Mouse (Mus musculus): ENCODE results near the gene Hsd11b2.

Gene Hsd11b2

DNA sequence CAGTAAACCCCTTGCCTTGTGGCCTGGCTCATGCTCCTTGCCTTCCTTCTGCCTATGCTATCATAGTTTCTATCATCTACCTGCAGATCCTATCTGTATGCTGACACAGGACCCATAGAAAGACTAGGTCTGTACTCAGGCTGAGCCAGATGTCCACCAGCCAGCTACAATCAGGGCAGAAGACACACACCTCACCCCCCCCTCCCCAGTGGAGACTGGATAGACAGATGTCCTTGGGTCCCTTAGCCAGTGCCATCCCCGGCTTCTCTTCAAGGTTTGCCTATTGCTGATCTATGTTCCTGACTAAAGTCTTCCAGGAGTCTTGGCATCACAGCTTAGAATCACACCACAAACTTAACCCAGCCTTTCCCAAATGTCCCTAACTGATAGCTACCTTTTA, 9.7 kb downstream of the Hsd11b2 start:
- no peak for DNase-seq

DNA sequence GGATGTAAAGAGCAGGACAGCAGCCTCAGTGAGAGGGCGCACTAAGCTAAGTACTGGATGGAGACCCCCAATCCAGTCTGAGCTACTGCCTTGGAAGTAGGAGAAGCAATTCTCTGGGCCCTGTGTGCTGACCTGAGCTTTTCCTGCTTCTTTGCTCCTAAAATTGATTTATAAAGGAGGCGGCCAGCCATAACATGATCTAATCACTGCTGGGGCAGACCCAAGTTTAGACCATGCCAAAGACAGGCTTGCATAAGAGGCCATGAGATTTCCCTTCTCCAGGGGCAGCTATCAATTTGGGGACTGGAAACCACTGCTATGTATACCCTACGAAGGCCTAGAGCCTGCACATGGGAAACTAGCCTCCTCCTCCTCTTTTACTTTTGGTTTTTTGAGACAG, 10.7 kb downstream of the Hsd11b2 start:
- DNase-seq, result no peak

- DNase-seq, result peak in 1 of 2 experiments; percentile 47
Measured at GRCm38 (mm10) chr8:105531774-105532173, 13.2 kb downstream of the Hsd11b2 start.

DNA sequence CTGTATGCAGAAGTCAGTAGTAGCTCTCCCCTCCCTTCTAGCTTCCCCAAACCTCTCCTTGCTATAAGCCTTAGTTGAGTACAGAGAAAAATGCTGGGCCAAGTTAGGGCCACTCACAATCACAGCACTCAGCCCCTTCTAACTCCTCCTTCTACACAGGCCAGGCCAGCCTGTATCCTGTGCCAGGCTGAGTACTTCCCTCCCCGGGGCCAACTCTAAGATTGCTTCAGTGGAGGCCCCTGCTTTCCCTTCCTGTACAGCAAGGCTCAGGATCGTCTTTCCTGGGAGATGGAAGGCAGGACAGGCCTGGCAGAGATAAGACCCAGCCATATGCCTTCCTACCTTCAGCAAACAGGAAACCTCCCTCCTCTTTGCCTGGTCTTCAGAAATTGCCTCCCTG, 14.9 kb downstream of the Hsd11b2 start:
- no peak for DNase-seq

DNA sequence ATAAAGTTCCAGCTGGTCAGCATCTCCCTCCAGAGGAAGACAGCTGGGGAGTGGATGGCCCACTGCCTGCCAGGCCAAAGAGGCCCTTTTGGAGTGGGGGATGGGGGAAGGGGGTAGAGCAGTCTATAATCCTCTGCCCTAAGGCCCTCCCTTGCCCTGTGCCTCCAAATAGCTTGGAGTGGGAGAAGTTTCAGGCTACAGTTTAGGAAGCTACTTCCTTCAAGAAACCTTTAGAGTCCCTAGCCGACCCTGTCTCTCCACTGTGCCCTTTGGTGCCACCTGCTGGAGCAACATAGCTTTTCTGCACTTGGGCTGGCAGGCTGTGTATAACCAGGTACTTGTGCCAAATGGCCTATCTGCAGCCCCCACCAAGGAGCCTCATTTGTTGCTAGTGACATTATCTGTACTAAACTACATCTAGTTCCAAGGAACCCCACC, 15.4 kb downstream of the Hsd11b2 start:
- peak; percentile 75 to 77 for DNase-seq

GRCm38 (mm10) chr8:105536546-105536945, 18.0 kb downstream of the Hsd11b2 start:
- no peak for DNase-seq

DNA sequence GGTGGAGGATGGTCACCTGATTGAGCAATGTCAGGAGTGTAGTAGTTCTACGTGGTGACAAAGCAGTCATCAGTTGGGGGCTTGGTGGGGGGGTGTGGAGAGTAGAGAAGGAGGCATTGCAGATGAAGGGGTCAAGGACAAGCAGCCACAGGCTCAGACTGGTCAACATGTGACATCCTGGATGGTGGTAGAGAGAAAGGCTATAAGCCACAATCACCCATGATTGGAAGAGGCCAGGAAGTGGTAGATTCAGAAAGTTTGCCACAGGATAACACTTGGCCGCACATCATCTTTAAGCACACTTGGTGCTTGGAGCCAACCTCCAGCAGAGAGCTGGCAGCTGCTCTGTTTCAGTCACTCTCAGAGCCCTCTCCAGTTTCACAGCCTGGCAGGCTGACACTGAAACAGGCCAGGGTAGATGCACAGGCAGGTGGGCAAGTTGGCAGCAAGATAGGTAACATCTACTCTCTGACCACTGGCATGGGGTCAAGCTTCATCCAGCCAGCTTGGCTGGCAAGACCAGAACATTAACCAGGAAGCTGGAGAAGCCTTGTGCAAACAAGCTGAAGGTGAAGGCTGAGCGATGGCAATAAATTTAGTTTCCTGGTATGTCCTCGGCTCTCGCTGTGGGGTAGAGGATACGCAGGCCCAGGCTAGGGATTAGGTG, 18.6 kb downstream of the Hsd11b2 start:
- peak; percentile 68 to 71 for DNase-seq

DNA sequence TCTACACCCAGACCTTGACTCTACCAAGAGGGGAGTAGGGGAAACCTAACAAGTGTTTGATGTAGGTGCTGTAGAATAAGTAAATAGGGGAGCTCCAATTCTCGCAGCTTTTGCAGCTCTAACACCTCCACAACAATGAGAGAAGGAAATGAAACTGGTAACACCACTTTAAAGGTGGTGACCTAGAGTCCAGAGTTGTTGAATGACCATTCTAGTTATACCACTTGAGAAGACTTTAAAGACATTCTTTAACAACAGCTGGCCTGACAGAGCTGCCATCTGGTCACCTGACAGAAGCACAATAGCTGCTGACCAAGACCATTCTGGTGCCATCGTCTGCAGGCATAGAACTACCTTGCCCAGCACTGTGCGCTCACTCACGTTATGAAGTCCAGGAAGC, 20.4 kb downstream of the Hsd11b2 start:
- no peak for DNase-seq

GRCm38 (mm10) chr8:105542032-105542656, 23.6 kb downstream of the Hsd11b2 start:
- no peak for DNase-seq

DNA sequence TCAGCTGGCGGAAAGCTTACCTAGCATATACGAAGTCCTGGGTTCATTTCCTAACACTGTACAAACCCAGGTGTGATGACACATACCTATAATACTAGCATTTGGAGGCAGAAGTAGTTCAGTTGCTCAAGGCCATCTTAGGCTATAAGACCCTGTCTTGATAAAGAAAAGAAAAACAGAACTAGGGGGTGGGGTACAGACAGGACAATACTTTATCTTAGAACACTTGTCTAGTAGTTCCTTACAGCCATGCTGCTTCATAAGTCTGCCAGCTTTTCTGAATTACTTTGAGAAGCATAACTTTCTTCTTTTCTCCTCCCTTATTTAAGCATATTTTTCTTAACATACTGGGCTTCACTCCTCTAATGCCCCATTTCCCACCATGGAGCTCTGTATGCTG, 24.3 kb downstream of the Hsd11b2 start:
- DNase-seq, result no peak

DNA sequence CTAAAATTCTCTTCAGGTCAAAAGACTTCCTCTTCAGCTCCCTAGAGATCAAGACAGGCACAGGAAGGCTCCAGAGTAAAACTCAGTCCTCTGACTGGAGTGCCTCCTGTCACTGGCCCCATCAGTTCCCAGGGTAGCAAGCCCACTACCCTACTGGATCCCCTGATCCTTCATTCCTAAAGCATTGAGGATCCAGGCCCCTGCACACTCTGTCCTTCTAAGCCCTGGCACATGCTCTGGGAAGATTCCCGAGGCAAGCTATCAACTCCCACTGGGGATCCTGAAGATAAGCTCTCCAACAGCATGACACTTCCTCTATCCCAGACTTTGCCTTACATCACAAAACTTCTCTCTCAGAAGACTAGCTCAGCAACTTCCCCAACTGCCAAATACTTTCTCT, 25.1 kb downstream of the Hsd11b2 start:
- DNase-seq, result no peak

DNA sequence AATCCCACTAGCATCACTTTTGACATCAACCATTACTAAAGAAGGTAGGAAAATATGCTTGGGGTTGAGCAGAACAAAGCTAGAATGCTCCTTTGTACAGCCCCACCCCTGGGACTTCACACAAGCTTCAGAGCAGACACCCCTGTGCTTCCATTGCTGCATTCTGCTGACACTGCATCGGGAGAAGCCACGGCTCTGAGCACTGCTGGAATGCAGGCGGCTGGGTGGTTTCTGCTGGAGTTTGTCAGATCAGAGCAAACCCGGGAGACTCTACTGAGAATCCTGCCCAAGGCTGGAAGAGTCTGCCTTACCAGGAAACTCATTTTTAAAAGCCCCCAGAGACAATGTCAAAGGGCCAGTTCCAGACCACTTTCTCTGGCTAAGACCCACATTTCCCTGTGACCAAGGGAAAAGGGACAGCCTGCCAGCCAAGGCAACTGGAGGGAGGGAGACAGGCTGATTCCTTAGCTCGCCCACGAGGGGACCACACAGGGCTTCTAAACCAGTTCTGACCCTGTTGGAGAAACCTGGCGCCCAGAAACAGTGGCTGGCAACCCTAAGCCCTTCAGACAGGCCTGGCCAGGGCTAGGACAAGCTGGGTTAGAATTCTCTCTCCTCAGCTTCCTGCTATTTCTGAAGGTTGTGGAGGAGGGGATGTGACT, 26.1 kb downstream of the Hsd11b2 start:
- DNase-seq, result no peak

DNA sequence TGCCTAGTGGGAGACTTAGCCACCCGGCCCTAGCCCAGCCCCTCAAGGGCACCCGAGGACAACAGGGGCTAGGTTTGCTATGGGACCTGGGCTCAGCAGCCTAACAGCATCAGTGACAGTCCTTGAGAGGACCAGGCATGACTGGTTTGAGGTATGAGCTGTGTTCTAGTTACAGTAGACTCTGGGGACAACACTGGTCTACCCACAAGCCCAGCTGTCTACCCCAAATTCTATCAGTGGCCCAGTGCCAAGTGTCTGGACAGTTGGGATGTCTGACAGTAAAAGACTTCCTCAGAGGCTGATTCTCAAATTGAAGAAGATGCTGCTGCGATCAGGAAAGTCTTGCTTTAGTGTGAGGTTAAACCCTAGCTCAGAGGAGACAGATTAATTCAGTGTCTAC, 26.7 kb downstream of the Hsd11b2 start:
- no peak for DNase-seq

GRCm38 (mm10) chr8:105546384-105547350, 28.1 kb downstream of the Hsd11b2 start:
- no peak for DNase-seq

GRCm38 (mm10) chr8:105549506-105549905, 31.0 kb downstream of the Hsd11b2 start:
- no peak for DNase-seq

- DNase-seq, result no peak
Measured at GRCm38 (mm10) chr8:105550083-105550482, 31.5 kb downstream of the Hsd11b2 start.

GRCm38 (mm10) chr8:105552032-105552431, 33.5 kb downstream of the Hsd11b2 start:
- DNase-seq, result no peak

- no peak for DNase-seq
Measured at GRCm38 (mm10) chr8:105552824-105553223, 34.3 kb downstream of the Hsd11b2 start.

GRCm38 (mm10) chr8:105554087-105554486, 35.5 kb downstream of the Hsd11b2 start:
- DNase-seq, result peak; percentile 64 to 73

- no peak for DNase-seq
Measured at GRCm38 (mm10) chr8:105555230-105555629, 36.7 kb downstream of the Hsd11b2 start.

- no peak for DNase-seq
Measured at GRCm38 (mm10) chr8:105562863-105563262, 44.3 kb downstream of the Hsd11b2 start.

- DNase-seq, result no peak
Measured at GRCm38 (mm10) chr8:105563871-105564270, 45.3 kb downstream of the Hsd11b2 start.

Measured in cerebellum, postnatal 36 days (tissue).